ENCODE assay signal across 14 mouse cellular contexts in the genomic region with DNA sequence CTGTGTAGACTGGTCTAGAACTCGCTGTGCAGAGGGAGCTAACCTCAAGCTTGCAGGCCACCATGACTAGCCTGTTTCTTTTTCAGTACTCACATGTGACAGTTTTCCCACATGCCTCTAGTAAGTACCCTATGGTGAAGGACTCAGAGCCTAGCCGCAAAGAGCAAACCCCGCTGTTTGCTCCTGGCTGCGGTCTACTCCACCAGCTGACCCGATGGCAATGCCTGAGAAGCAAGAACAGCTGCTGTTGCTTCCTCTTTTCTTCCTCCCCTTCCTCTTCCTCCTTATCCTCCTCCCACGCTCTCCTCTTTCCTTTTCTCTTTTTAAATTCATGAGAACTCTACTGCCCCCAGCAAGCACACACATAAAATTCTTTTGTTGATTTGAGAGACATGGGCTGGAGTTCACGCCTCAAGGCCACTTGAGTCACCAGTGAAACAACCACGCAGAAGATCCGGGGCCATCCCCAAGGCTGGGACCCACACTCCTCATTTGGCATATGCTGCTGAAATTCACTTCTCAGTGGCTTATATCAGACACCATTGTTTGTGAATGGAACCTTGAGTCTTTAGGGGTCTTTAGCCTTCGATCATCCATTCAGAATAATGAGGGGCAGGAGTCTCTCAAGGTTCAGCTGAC. TPM values are rescaled to one million over a fixed set of nuclear protein-coding genes. Genes with fewer than 3 reads are reported as not detected.
DNase-seq lines count a peak whose midpoint lies in the region; ATAC-seq and TF ChIP-seq lines count a peak whose summit lies in the region.
"Had no signal": no experiment of that assay in that cellular context is flagged by ENCODE, and none has a peak within 500 bp of the region (broad histone marks: within the 10 kb centered on the region; RNA-seq: fewer than 3 reads in every experiment).

No protein-coding gene starts in this region.

- peaks cover 22% of the 10 kb centered on the region for H3K4me1 ChIP-seq in hindbrain, embryonic 10.5 days (replicated peaks)
- peaks cover 7% of the 10 kb centered on the region for H3K4me1 ChIP-seq in hindbrain, embryonic 12.5 days
- H3K4me1 ChIP-seq in bone marrow, adult 2 months (ENCODE audit: control insufficient read depth, insufficient read depth, low read length): peaks cover 2% of the 10 kb centered on the region; the same call in 1 of the 2 replicates
- H3K4me1 ChIP-seq: limb, embryonic 10.5 days; midbrain, embryonic 15.5 days had no signal

- H3K9ac ChIP-seq in hindbrain, embryonic 12.5 days: no peak overlapping the region
- H3K9ac ChIP-seq: hindbrain, embryonic 15.5 days; midbrain, embryonic 15.5 days had no signal

- 85% methylated on average over 10 of the region's 10 CpGs for WGBS in hindbrain, embryonic 10.5 days
- 85% methylated on average over 10 of the region's 10 CpGs for WGBS in hindbrain, embryonic 12.5 days
- WGBS in bone marrow, adult 2 months: 12% methylated on average over 10 of the region's 10 CpGs

- no peaks in the 10 kb centered on the region for H3K27me3 ChIP-seq in hindbrain, embryonic 10.5 days (ENCODE audit: insufficient read depth, poor library complexity, severe bottlenecking)
- H3K27me3 ChIP-seq in hindbrain, embryonic 12.5 days: no peaks in the 10 kb centered on the region
- H3K27me3 ChIP-seq: hindbrain, embryonic 15.5 days; midbrain, embryonic 15.5 days had no signal

- no peak for ATAC-seq in hindbrain, embryonic 12.5 days (ENCODE audit: low FRiP score)
- peak; percentile 78 for ATAC-seq in monocyte, adult 5-6 weeks (replicated peaks; ENCODE audit: insufficient number of reproducible peaks, low FRiP score, low TSS enrichment, poor library complexity, severe bottlenecking)
- ATAC-seq: activated CD4-positive, CD25-positive, alpha-beta regulatory T cell, adult 4 months; midbrain, embryonic 15.5 days had no signal

- no peaks in the 10 kb centered on the region for H3K36me3 ChIP-seq in hindbrain, embryonic 10.5 days
- no peaks in the 10 kb centered on the region for H3K36me3 ChIP-seq in hindbrain, embryonic 12.5 days
- H3K36me3 ChIP-seq: hindbrain, embryonic 15.5 days; limb, embryonic 10.5 days; midbrain, embryonic 15.5 days had no signal

- no peak for DNase-seq in hindbrain, embryonic 10.5 days (ENCODE audit: low spot score)
- peak; percentile 49 to 50 for DNase-seq in B cell, adult 2 months
- no peak for DNase-seq in right cerebral cortex, adult 2 months (ENCODE audit: low spot score in 2 of 2)
- no peak for DNase-seq in left cerebral cortex, postnatal 10 days (ENCODE audit: extremely low spot score in 1 of 2, low spot score in 2 of 2)
- DNase-seq in cerebellum, postnatal 4 days (ENCODE audit: low spot score in 2 of 2): no peak
- DNase-seq: cerebellum, adult 8-10 months; gastrocnemius, postnatal 10 days had no signal

- intact Hi-C loops in left cerebral cortex, postnatal 10 days (cut with DNase I): no loop called here

- H3K4me2 ChIP-seq in hindbrain, embryonic 12.5 days (replicated peaks): no peak overlapping the region
- H3K4me2 ChIP-seq: hindbrain, embryonic 15.5 days; midbrain, embryonic 15.5 days had no signal

- no peak for TF ChIP-seq POLR2A in bone marrow, adult 2 months (IDR thresholded peaks at IDR 0.05; ENCODE audit: borderline replicate concordance, control insufficient read depth, low read depth, low read length)

- no peak for TF ChIP-seq CTCF in bone marrow, adult 2 months (IDR thresholded peaks at IDR 0.05; ENCODE audit: control insufficient read depth, insufficient read depth, low read length)

- H3K4me3 ChIP-seq in hindbrain, embryonic 10.5 days: no peak overlapping the region
- no peak overlapping the region for H3K4me3 ChIP-seq in hindbrain, embryonic 12.5 days
- H3K4me3 ChIP-seq in bone marrow, adult 2 months (replicated peaks; ENCODE audit: control insufficient read depth, low read depth, low read length): no peak overlapping the region
- H3K4me3 ChIP-seq: hindbrain, embryonic 15.5 days; limb, embryonic 10.5 days; midbrain, embryonic 15.5 days had no signal

- no peaks in the 10 kb centered on the region for H3K9me3 ChIP-seq in hindbrain, embryonic 10.5 days
- no peaks in the 10 kb centered on the region for H3K9me3 ChIP-seq in hindbrain, embryonic 12.5 days (replicated peaks)
- H3K9me3 ChIP-seq: hindbrain, embryonic 15.5 days; limb, embryonic 10.5 days; midbrain, embryonic 15.5 days had no signal

- H3K27ac ChIP-seq in hindbrain, embryonic 10.5 days: peak overlapping the region; percentile 56; the same call in 1 of the 2 replicates
- no peak overlapping the region for H3K27ac ChIP-seq in hindbrain, embryonic 12.5 days
- peak overlapping the region; percentile 34 for H3K27ac ChIP-seq in bone marrow, adult 2 months (ENCODE audit: control insufficient read depth, insufficient read depth, low read depth, low read length, poor library complexity)
- H3K27ac ChIP-seq: hindbrain, embryonic 15.5 days; limb, embryonic 10.5 days; midbrain, embryonic 15.5 days had no signal

RNA-seq across cellular contexts. Expression of gene Hpse, which starts 31.2 kb away (rescaled TPM):
- polyA plus RNA-seq in hindbrain, embryonic 10.5 days (2016; fragmentation: Nextera tagmentation; extraction: Ambion mirVana): 1.6 and 2.3 TPM in 2 replicates
- 1.6 and 2.6 TPM in 2 replicates for polyA plus RNA-seq in hindbrain, embryonic 12.5 days (2016; fragmentation: Nextera tagmentation; extraction: Ambion mirVana)
- polyA plus RNA-seq in bone marrow, adult 2 months (2011; ENCODE audit: insufficient read depth, insufficient read length, low replicate concordance, missing spikeins): 4.5 and 10.4 TPM in 2 replicates
- total RNA-seq in monocyte, adult 5-6 weeks (2017): 31.8 to 34.5 TPM (median 33.4 TPM) in 3 replicates
- 1 to 10 TPM; 2.5 to 2.7 TPM for total RNA-seq in left cerebral cortex, postnatal 10 days (2021)

RNA-seq across cellular contexts. Expression of gene Helq, which starts 47.7 kb away (rescaled TPM):
- polyA plus RNA-seq in hindbrain, embryonic 10.5 days (2016; fragmentation: Nextera tagmentation; extraction: Ambion mirVana): 18.3 and 23.1 TPM in 2 replicates
- 25.3 and 28.1 TPM in 2 replicates for polyA plus RNA-seq in hindbrain, embryonic 12.5 days (2016; fragmentation: Nextera tagmentation; extraction: Ambion mirVana)
- 21.8 and 50.7 TPM in 2 replicates for polyA plus RNA-seq in bone marrow, adult 2 months (2011; ENCODE audit: insufficient read depth, insufficient read length, low replicate concordance, missing spikeins)
- total RNA-seq in monocyte, adult 5-6 weeks (2017): 10.3 to 17.1 TPM (median 11.7 TPM) in 3 replicates
- 10 to 100 TPM; 17.8 to 19.9 TPM for total RNA-seq in left cerebral cortex, postnatal 10 days (2021)

RNA-seq across cellular contexts. Expression of gene Mrps18c, which starts 47.7 kb away (rescaled TPM):
- 198 and 208 TPM in 2 replicates for polyA plus RNA-seq in hindbrain, embryonic 10.5 days (2016; fragmentation: Nextera tagmentation; extraction: Ambion mirVana)
- 138 and 155 TPM in 2 replicates for polyA plus RNA-seq in hindbrain, embryonic 12.5 days (2016; fragmentation: Nextera tagmentation; extraction: Ambion mirVana)
- polyA plus RNA-seq in bone marrow, adult 2 months (2011; ENCODE audit: insufficient read depth, insufficient read length, low replicate concordance, missing spikeins): 101 and 128 TPM in 2 replicates
- total RNA-seq in monocyte, adult 5-6 weeks (2017): 84.3 to 144 TPM (median 142 TPM) in 3 replicates
- 10 to 100 TPM; 56.0 to 57.8 TPM for total RNA-seq in left cerebral cortex, postnatal 10 days (2021)

Comparison
In these comparisons a context has a peak if more than half of its experiments do, and no peak if none do; other contexts are left out.
1. DNase-seq: peak in B cell, adult 2 months (2 of 2); none in hindbrain, embryonic 10.5 days (single experiment), right cerebral cortex, adult 2 months (0 of 2), left cerebral cortex, postnatal 10 days (0 of 2) and cerebellum, postnatal 4 days (0 of 2).